ENCODE assay signal across 8 mouse cellular contexts in genomic region chr9:62295006-62295698, GRCm38 (mm10). TPM values are rescaled to one million over a fixed set of nuclear protein-coding genes. Genes with fewer than 3 reads are reported as not detected.
DNase-seq lines count a peak whose midpoint lies in the region; ATAC-seq and TF ChIP-seq lines count a peak whose summit lies in the region.

No protein-coding gene starts in this region.

- H3K4me1 ChIP-seq in CH12.LX (ENCODE audit: control insufficient read depth in 1 of 2, insufficient read depth in 2 of 2), result peaks cover 3 to 8% of the 10 kb centered on the region in 2 experiments; a peak in 2 of 4 replicates

- H3K4me2 ChIP-seq in CH12.LX (ENCODE audit: insufficient read depth, low read depth, poor library complexity, severe bottlenecking), result no peak overlapping the region

- no peak overlapping the region for H3K27ac ChIP-seq in CH12.LX (ENCODE audit: insufficient read depth, low read depth)
- 0 out of 2 replicates have a peak overlapping the region, but pooled peaks have one; percentile 19 for H3K27ac ChIP-seq in layer of hippocampus, adult 2 months

- no peaks in the 10 kb centered on the region for H3K36me3 ChIP-seq in CH12.LX (replicated peaks in 1 of 2; ENCODE audit: control insufficient read depth in 1 of 2, insufficient read depth in 1 of 2, low read length in 1 of 2)

- in situ Hi-C loops in CH12.LX (cut with MboI; ENCODE audit: low pct_ligation_motif_present, low pct_unique_long_range_greater_than_20kb, low sequenced_read_pairs), result loop anchor here (5.0 kb wide), 1 partner anchor 257 kb away; no protein-coding TSS in a partner anchor

- peaks cover 2% of the 10 kb centered on the region for H3K27me3 ChIP-seq in CH12.LX (replicated peaks)

- no peak for TF ChIP-seq EP300 in CH12.LX (IDR thresholded peaks at IDR 0.05; ENCODE audit: low read length)

- peak; percentile 87 for DNase-seq in CH12.LX (ENCODE audit: extremely low read depth)
- DNase-seq in T-cell, adult 2 months (ENCODE audit: low spot score), result peak; percentile 79
- DNase-seq in cerebellum, postnatal 10 days, result peak; percentile 92 to 94
- DNase-seq in gastrocnemius, postnatal 36 days, result peak; percentile 58 to 75
- DNase-seq in layer of hippocampus, adult 2 months (ENCODE audit: low spot score in 2 of 2), result peak; percentile 86 to 93
- peak; percentile 87 for DNase-seq in lung, postnatal 14 days
- DNase-seq in skeletal muscle tissue, adult 2 months (ENCODE audit: low read depth, low spot score), result peak; percentile 72

- TF ChIP-seq RAD21 in CH12.LX (IDR thresholded peaks at IDR 0.05; ENCODE audit: low read depth, low read length), result peak; percentile 94

- dilution Hi-C loops in CH12.LX (cut with MboI; ENCODE audit: extremely low pct_ligation_motif_present, extremely low pct_unique_long_range_greater_than_20kb, low sequenced_read_pairs), result no loop called here

- H3K9me3 ChIP-seq in CH12.LX (replicated peaks; ENCODE audit: low read length), result no peaks in the 10 kb centered on the region

- intact Hi-C loops in gastrocnemius, postnatal 36 days (cut with DNase I), result loop anchor here (1.0 to 5.0 kb wide), 2 partner anchors 42 to 79 kb away; no protein-coding TSS in a partner anchor

- peak; percentile 83 to 96 for TF ChIP-seq CTCF in CH12.LX (conservative IDR thresholded peaks at IDR 0.05 in 1 of 2, IDR thresholded peaks at IDR 0.05 in 1 of 2; ENCODE audit: low read depth in 2 of 2, low read length in 2 of 2)
- TF ChIP-seq CTCF in layer of hippocampus, adult 2 months (conservative IDR thresholded peaks at IDR 0.05), result peak; percentile 97; the same call in 1 of the 2 replicates

- no peak for TF ChIP-seq POLR2A in CH12.LX (IDR thresholded peaks at IDR 0.05; ENCODE audit: low read depth, low read length)

- H3K4me3 ChIP-seq in CH12.LX (replicated peaks in 1 of 3; ENCODE audit: low read depth in 2 of 3, low read length in 2 of 3, poor library complexity in 1 of 3), result no peak overlapping the region
- H3K4me3 ChIP-seq in layer of hippocampus, adult 2 months, result no peak overlapping the region

- ATAC-seq in erythroid progenitor cell, adult 5-6 weeks (replicated peaks; ENCODE audit: low FRiP score, poor library complexity, severe bottlenecking), result no peak

- H3K9ac ChIP-seq in CH12.LX (ENCODE audit: insufficient read depth, low read depth), result no peak overlapping the region

- H3K79me2 ChIP-seq in CH12.LX (replicated peaks; ENCODE audit: control insufficient read depth, extremely low read depth, insufficient read depth, poor library complexity, severe bottlenecking), result no peaks in the 10 kb centered on the region

TF ChIP-seq in CH12.LX, 34 proteins besides CTCF, POLR2A, EP300 and RAD21:
- TF ChIP-seq MXI1 (IDR thresholded peaks at IDR 0.05; ENCODE audit: low read depth, low read length) (no peak; the same call in 1 of the 2 replicates), SMC3 (IDR thresholded peaks at IDR 0.05; ENCODE audit: low read depth, low read length) (peak; percentile 88), MYC (IDR thresholded peaks at IDR 0.05; ENCODE audit: low read depth, low read length) (peak; percentile 67; the same call in 1 of the 2 replicates), IRF4 (IDR thresholded peaks at IDR 0.05; ENCODE audit: low read depth, low read length) (no peak), SIN3A (IDR thresholded peaks at IDR 0.05; ENCODE audit: low read length) (no peak), HCFC1 (IDR thresholded peaks at IDR 0.05; ENCODE audit: low read depth, low read length) (no peak), MAX (IDR thresholded peaks at IDR 0.05; ENCODE audit: low read length) (no peak), ZNF384 (IDR thresholded peaks at IDR 0.05; ENCODE audit: low read depth, low read length) (peak; percentile 37), NRF1 (IDR thresholded peaks at IDR 0.05; ENCODE audit: low read depth, low read length) (0 out of 2 replicates have a peak, but pooled peaks have one; percentile 14), ZC3H11A (IDR thresholded peaks at IDR 0.05; ENCODE audit: low read depth, low read length) (peak; percentile 62), BHLHE40 (IDR thresholded peaks at IDR 0.05; ENCODE audit: low read depth, low read length) (peak; percentile 55; the same call in 1 of the 2 replicates), CHD1 (IDR thresholded peaks at IDR 0.05; ENCODE audit: low read depth, low read length) (no peak)

RNA-seq across cellular contexts. Expression of gene Spesp1, which starts 13.1 kb away (rescaled TPM):
- total RNA-seq in CH12.LX (2012; rRNA removed), result not detected in 2 replicates
- not detected in 2 replicates for total RNA-seq in CH12.LX (2014; rRNA removed)
- not detected in 2 replicates for polyA plus RNA-seq in CH12.LX (2012; ENCODE audit: insufficient read length, low read depth)
- total RNA-seq in gastrocnemius, postnatal 36 days (2021), result not detected
- under 1 TPM; 0.22 to 0.31 TPM for total RNA-seq in layer of hippocampus, adult 2 months (2021)
- total RNA-seq in erythroid progenitor cell, adult 5-6 weeks (2015; ENCODE audit: low replicate concordance), result not detected in 2 replicates
- not detected in 2 replicates for total RNA-seq in erythroid progenitor cell, adult 5-6 weeks (2017; ENCODE audit: low replicate concordance)

RNA-seq across cellular contexts. Expression of gene Anp32a, which starts 45.9 kb away (rescaled TPM):
- total RNA-seq in CH12.LX (2012; rRNA removed) (585 and 608 TPM in 2 replicates), CH12.LX (2014; rRNA removed) (809 and 869 TPM in 2 replicates)
- polyA plus RNA-seq in CH12.LX (2012; ENCODE audit: insufficient read length, low read depth), result 1,207 and 1,391 TPM in 2 replicates
- total RNA-seq in gastrocnemius, postnatal 36 days (2021), result 10 to 100 TPM; 60.8 to 62.9 TPM
- 100 to 1,000 TPM; 350 to 351 TPM for total RNA-seq in layer of hippocampus, adult 2 months (2021)
- total RNA-seq in erythroid progenitor cell, adult 5-6 weeks (2015; ENCODE audit: low replicate concordance), result 114 and 141 TPM in 2 replicates
- total RNA-seq in erythroid progenitor cell, adult 5-6 weeks (2017; ENCODE audit: low replicate concordance), result 101 and 162 TPM in 2 replicates
